Mouse (Mus musculus): ENCODE measurements around the gene Trpm3.

DNA sequence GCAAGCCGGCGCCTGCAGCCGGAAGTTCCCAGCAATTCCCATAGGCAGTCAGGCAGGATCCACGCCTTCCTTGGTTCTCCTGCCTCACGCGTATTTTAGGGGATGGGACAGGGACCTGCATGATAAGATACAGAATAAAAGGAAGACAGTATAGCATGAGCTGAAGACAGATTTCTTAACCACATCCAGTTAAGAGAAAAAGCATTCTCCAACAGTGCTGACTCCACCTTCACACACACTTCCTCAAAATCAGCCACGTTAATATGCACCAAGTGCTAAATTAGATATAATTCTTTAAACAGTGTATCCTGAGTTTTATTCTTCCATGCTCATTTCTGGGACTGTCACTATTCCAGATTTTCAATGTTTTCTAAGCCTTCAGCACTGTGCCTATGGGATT is 839.9 kb downstream of the Trpm3 start:
- TF ChIP-seq POLR2A (IDR thresholded peaks at IDR 0.05; ENCODE audit: control insufficient read depth, extremely low read depth, insufficient read depth, low read length, poor library complexity), result no peak
- TF ChIP-seq CTCF (IDR thresholded peaks at IDR 0.05; ENCODE audit: borderline replicate concordance, control insufficient read depth, extremely low read depth, insufficient read depth, low read length, poor library complexity), result no peak
